ENCODE assay signal across 14 mouse cellular contexts in the genomic region with DNA sequence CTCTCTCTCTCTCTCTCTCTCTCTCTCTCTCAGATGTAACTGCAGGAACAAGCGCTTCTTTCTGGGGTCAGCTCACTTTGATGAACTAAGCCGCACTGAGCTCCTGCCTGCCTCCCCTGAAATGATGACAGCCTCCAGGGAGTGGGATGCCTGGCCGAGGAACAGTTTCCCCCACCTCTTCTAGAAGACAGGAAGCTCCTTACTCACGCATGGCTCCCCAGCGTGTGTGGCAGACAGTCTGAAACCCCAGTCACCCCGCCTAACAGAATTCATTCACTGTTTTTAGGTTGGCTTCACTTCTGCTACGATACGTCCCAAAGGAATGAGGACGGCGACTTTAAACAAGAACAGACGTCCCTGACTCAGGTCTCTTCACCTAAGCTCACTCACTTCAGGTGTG. TPM values are rescaled to one million over a fixed set of nuclear protein-coding genes. Genes with fewer than 3 reads are reported as not detected.
DNase-seq lines count a peak whose midpoint lies in the region; ATAC-seq and TF ChIP-seq lines count a peak whose summit lies in the region.
"Had no signal": no experiment of that assay in that cellular context is flagged by ENCODE, and none has a peak within 500 bp of the region (broad histone marks: within the 10 kb centered on the region; RNA-seq: fewer than 3 reads in every experiment).

No protein-coding gene starts in this region.

- 20% methylated on average over 11 of the region's 11 CpGs for WGBS in cerebellum, adult 2 months
- 41% methylated on average over 11 of the region's 11 CpGs for WGBS in forebrain, postnatal 0 days
- 54% methylated on average over 11 of the region's 11 CpGs for WGBS in neural tube, embryonic 15.5 days
- 65% methylated on average over 11 of the region's 11 CpGs for WGBS in intestine, embryonic 16.5 days

- H3K9me3 ChIP-seq in forebrain, postnatal 0 days (ENCODE audit: low read length), result no peaks in the 10 kb centered on the region
- H3K9me3 ChIP-seq in neural tube, embryonic 15.5 days (replicated peaks), result no peaks in the 10 kb centered on the region
- no peaks in the 10 kb centered on the region for H3K9me3 ChIP-seq in intestine, embryonic 16.5 days (ENCODE audit: control insufficient read depth, low read length)
- H3K9me3 ChIP-seq: midbrain, embryonic 12.5 days had no signal

- 0 out of 2 replicates have a peak overlapping the region, but pooled peaks have one; percentile 24 for H3K27ac ChIP-seq in cerebellum, adult 2 months (ENCODE audit: insufficient read depth, low read length)
- peak overlapping the region; percentile 1; the same call in 1 of the 2 replicates for H3K27ac ChIP-seq in layer of hippocampus, adult 2 months
- H3K27ac ChIP-seq in forebrain, postnatal 0 days (ENCODE audit: low read depth, low read length), result no peak overlapping the region
- H3K27ac ChIP-seq in neural tube, embryonic 15.5 days (replicated peaks), result no peak overlapping the region
- no peak overlapping the region for H3K27ac ChIP-seq in intestine, embryonic 16.5 days (ENCODE audit: low read length)
- H3K27ac ChIP-seq: midbrain, embryonic 12.5 days had no signal

- H3K4me3 ChIP-seq in cerebellum, adult 2 months (replicated peaks; ENCODE audit: insufficient read depth, low read depth, low read length), result peak overlapping the region; percentile 5
- peak overlapping the region; percentile 30; the same call in 1 of the 2 replicates for H3K4me3 ChIP-seq in layer of hippocampus, adult 2 months
- peak overlapping the region; percentile 6 for H3K4me3 ChIP-seq in forebrain, postnatal 0 days (ENCODE audit: low read depth, low read length)
- no peak overlapping the region for H3K4me3 ChIP-seq in neural tube, embryonic 15.5 days (replicated peaks)
- H3K4me3 ChIP-seq in intestine, embryonic 16.5 days (ENCODE audit: low read length), result no peak overlapping the region
- H3K4me3 ChIP-seq: midbrain, embryonic 12.5 days had no signal

- H3K9ac ChIP-seq in forebrain, postnatal 0 days, result 0 out of 2 replicates have a peak overlapping the region, but pooled peaks have one; percentile 18
- 0 out of 2 replicates have a peak overlapping the region, but pooled peaks have one; percentile 5 for H3K9ac ChIP-seq in neural tube, embryonic 15.5 days (replicated peaks)
- H3K9ac ChIP-seq in intestine, embryonic 16.5 days (ENCODE audit: low read depth, low read length), result no peak overlapping the region
- H3K9ac ChIP-seq: lung, embryonic 14.5 days; midbrain, embryonic 12.5 days had no signal

- TF ChIP-seq CTCF in cerebellum, adult 2 months (IDR thresholded peaks at IDR 0.05; ENCODE audit: borderline replicate concordance, insufficient read depth, low read depth, low read length), result no peak
- TF ChIP-seq CTCF in layer of hippocampus, adult 2 months (conservative IDR thresholded peaks at IDR 0.05), result no peak
- TF ChIP-seq CTCF in forebrain, postnatal 0 days (IDR thresholded peaks at IDR 0.05; ENCODE audit: low read depth), result no peak

- intact Hi-C loops in gastrocnemius, postnatal 36 days (cut with DNase I), result loop anchor here (10.0 kb wide), 1 partner anchor 271 kb away; no protein-coding TSS in a partner anchor

- peaks cover 3% of the 10 kb centered on the region for H3K36me3 ChIP-seq in forebrain, postnatal 0 days (ENCODE audit: insufficient read depth)
- H3K36me3 ChIP-seq in neural tube, embryonic 15.5 days, result no peaks in the 10 kb centered on the region
- H3K36me3 ChIP-seq in intestine, embryonic 16.5 days (ENCODE audit: control insufficient read depth, insufficient read depth, low read length), result no peaks in the 10 kb centered on the region
- H3K36me3 ChIP-seq: G1E had no signal

- ATAC-seq in forebrain, postnatal 0 days, result no peak
- no peak for ATAC-seq in neural tube, embryonic 15.5 days (ENCODE audit: low FRiP score)
- no peak for ATAC-seq in intestine, embryonic 16.5 days
- ATAC-seq: activated CD4-positive, CD25-positive, alpha-beta regulatory T cell, adult 4 months had no signal

- peak overlapping the region; percentile 90 for H3K4me2 ChIP-seq in forebrain, postnatal 0 days (ENCODE audit: low read depth)
- peak overlapping the region; percentile 72 for H3K4me2 ChIP-seq in neural tube, embryonic 15.5 days
- no peak overlapping the region for H3K4me2 ChIP-seq in intestine, embryonic 16.5 days (ENCODE audit: low read depth, low read length)
- H3K4me2 ChIP-seq: lung, embryonic 14.5 days; midbrain, embryonic 12.5 days had no signal

- DNase-seq in cerebellum, adult 2 months, result peak; percentile 45 to 48
- no peak for DNase-seq in cerebellum, adult 9-10 months
- DNase-seq in layer of hippocampus, adult 2 months (ENCODE audit: low spot score in 2 of 2), result no peak
- DNase-seq in layer of hippocampus, postnatal 36 days, result no peak
- DNase-seq in forebrain, postnatal 0 days, result no peak
- DNase-seq in gastrocnemius, postnatal 36 days, result no peak
- DNase-seq: heart, postnatal 14 days; kidney, postnatal 14 days; lung, embryonic 14.5 days had no signal

- no peaks in the 10 kb centered on the region for H3K27me3 ChIP-seq in cerebellum, adult 2 months (ENCODE audit: control insufficient read depth, insufficient read depth, low read length)
- H3K27me3 ChIP-seq in forebrain, postnatal 0 days (ENCODE audit: insufficient read depth, low read length), result no peaks in the 10 kb centered on the region
- no peaks in the 10 kb centered on the region for H3K27me3 ChIP-seq in neural tube, embryonic 15.5 days (replicated peaks)
- peaks cover 7% of the 10 kb centered on the region; the same call in 1 of the 2 replicates for H3K27me3 ChIP-seq in intestine, embryonic 16.5 days (replicated peaks; ENCODE audit: control insufficient read depth, insufficient read depth, low read length)
- H3K27me3 ChIP-seq: midbrain, embryonic 12.5 days had no signal

- no peak for TF ChIP-seq POLR2A in cerebellum, adult 2 months (IDR thresholded peaks at IDR 0.05; ENCODE audit: borderline replicate concordance, insufficient read depth, low read length)

- H3K4me1 ChIP-seq in cerebellum, adult 2 months (ENCODE audit: control insufficient read depth, insufficient read depth, low read length), result peaks cover 46% of the 10 kb centered on the region
- 0 out of 2 replicates have a peak, but pooled peaks cover 5% of the 10 kb centered on the region for H3K4me1 ChIP-seq in forebrain, postnatal 0 days (ENCODE audit: insufficient read depth)
- peaks cover 61% of the 10 kb centered on the region for H3K4me1 ChIP-seq in neural tube, embryonic 15.5 days
- peaks cover 5% of the 10 kb centered on the region; the same call in 1 of the 2 replicates for H3K4me1 ChIP-seq in intestine, embryonic 16.5 days (ENCODE audit: control insufficient read depth, insufficient read depth, low read length)

RNA-seq across cellular contexts. Expression of gene Nuak1, which starts 4.5 kb away (rescaled TPM):
- polyA plus RNA-seq in cerebellum, adult 2 months (2012; rRNA removed), result 39.8 and 41.5 TPM in 2 replicates
- 10 to 100 TPM; 47.9 to 51.4 TPM for total RNA-seq in layer of hippocampus, adult 2 months (2021)
- 10 to 100 TPM; 54.7 to 55.6 TPM for total RNA-seq in layer of hippocampus, postnatal 36 days (2021)
- 25.9 and 28.7 TPM in 2 replicates for total RNA-seq in forebrain, postnatal 0 days (2014; rRNA removed)
- 3.7 and 4.0 TPM in 2 replicates for polyA plus RNA-seq in forebrain, postnatal 0 days (2015; fragmentation: Nextera tagmentation; extraction: Ambion mirVana)
- polyA plus RNA-seq in neural tube, embryonic 15.5 days (2015; fragmentation: Nextera tagmentation; extraction: Ambion mirVana), result 4.1 and 4.8 TPM in 2 replicates
- 10 to 100 TPM; 13.5 to 18.9 TPM for total RNA-seq in gastrocnemius, postnatal 36 days (2021)
- polyA plus RNA-seq in intestine, embryonic 16.5 days (2015; fragmentation: Nextera tagmentation; extraction: Ambion mirVana), result 0.59 and 0.66 TPM in 2 replicates
- polyA plus RNA-seq: activated CD4-positive, CD25-positive, alpha-beta regulatory T cell, adult 4 months; G1E had no signal

Comparison
In these comparisons a context has a peak if more than half of its experiments do, and no peak if none do; other contexts are left out.
1. DNase-seq: peak in cerebellum, adult 2 months (2 of 2); none in cerebellum, adult 9-10 months (single experiment), layer of hippocampus, adult 2 months (0 of 2), layer of hippocampus, postnatal 36 days (0 of 2), forebrain, postnatal 0 days (single experiment) and gastrocnemius, postnatal 36 days (0 of 2).
2. H3K27ac ChIP-seq: peak in cerebellum, adult 2 months (single experiment) and layer of hippocampus, adult 2 months (single experiment); none in forebrain, postnatal 0 days (single experiment), neural tube, embryonic 15.5 days (single experiment) and intestine, embryonic 16.5 days (single experiment).
3. H3K4me3 ChIP-seq: peak in cerebellum, adult 2 months (single experiment), layer of hippocampus, adult 2 months (single experiment) and forebrain, postnatal 0 days (single experiment); none in neural tube, embryonic 15.5 days (single experiment) and intestine, embryonic 16.5 days (single experiment).